Mouse (Mus musculus): Measurements from ENCODE around the gene Hcrt. TPM values are rescaled to one million over a fixed set of nuclear protein-coding genes. Genes with fewer than 3 reads are reported as not detected.

The Hcrt gene
- polyA plus RNA-seq, 1 experiment from 2014 or later = 0.26 TPM

- 61% methylated on average over 5 of the region's 5 CpGs for WGBS
- H3K36me3 ChIP-seq = peaks cover 32% of the 10 kb centered on the region
Observed at GRCm38 (mm10) chr11:100724919-100725512, 37.7 kb downstream of the Hcrt start.

GRCm38 (mm10) chr11:100722493-100723028, 40.2 kb downstream of the Hcrt start:
- Histone ChIP-seq H3K27ac (replicated peaks) (no peak overlapping the region), H3K36me3 (peaks cover 33% of the 10 kb centered on the region), H3K4me1 (peaks cover 27% of the 10 kb centered on the region), H3K4me3 (no peak overlapping the region), H3K9me3 (replicated peaks) (no peaks in the 10 kb centered on the region), H3K27me3 (ENCODE audit: low read depth, poor library complexity, severe bottlenecking) (no peaks in the 10 kb centered on the region)
- 65% methylated on average over 2 of the region's 2 CpGs for whole genome bisulfite sequencing
- no peak for DNase-seq (ENCODE audit: low spot score)

More at GRCm38 (mm10) chr11:100724919-100725512, 37.7 kb downstream of the Hcrt start:
- DNase-seq (ENCODE audit: low spot score) = no peak
- Histone ChIP-seq H3K9me3 (replicated peaks) (no peaks in the 10 kb centered on the region), H3K27me3 (ENCODE audit: low read depth, poor library complexity, severe bottlenecking) (no peaks in the 10 kb centered on the region), H3K4me1 (peaks cover 27% of the 10 kb centered on the region), H3K27ac (replicated peaks) (0 out of 2 replicates have a peak overlapping the region, but pooled peaks have one; percentile 18), H3K4me3 (no peak overlapping the region)

- H3K36me3 ChIP-seq = peaks cover 35% of the 10 kb centered on the region
- H3K27me3 ChIP-seq (ENCODE audit: low read depth, poor library complexity, severe bottlenecking) = no peaks in the 10 kb centered on the region
- DNase-seq (ENCODE audit: low spot score) = no peak
- peaks cover 27% of the 10 kb centered on the region for H3K4me1 ChIP-seq
- peak overlapping the region; percentile 6; the same call in 1 of the 2 replicates for H3K27ac ChIP-seq (replicated peaks)
- H3K4me3 ChIP-seq = no peak overlapping the region
- 71% methylated on average over 8 of the region's 8 CpGs for WGBS
- H3K9me3 ChIP-seq (replicated peaks) = no peaks in the 10 kb centered on the region
Observed at GRCm38 (mm10) chr11:100721776-100722492, 40.8 kb downstream of the Hcrt start.

- WGBS = 71% methylated on average over 4 of the region's 4 CpGs
- Histone ChIP-seq H3K4me1 (peaks cover 27% of the 10 kb centered on the region), H3K36me3 (peaks cover 41% of the 10 kb centered on the region), H3K4me3 (no peak overlapping the region), H3K9me3 (replicated peaks) (no peaks in the 10 kb centered on the region), H3K27ac (replicated peaks) (peak overlapping the region; percentile 35), H3K27me3 (ENCODE audit: low read depth, poor library complexity, severe bottlenecking) (no peaks in the 10 kb centered on the region)
- no peak for DNase-seq (ENCODE audit: low spot score)
Observed at GRCm38 (mm10) chr11:100721254-100721653, 41.5 kb downstream of the Hcrt start.

DNA sequence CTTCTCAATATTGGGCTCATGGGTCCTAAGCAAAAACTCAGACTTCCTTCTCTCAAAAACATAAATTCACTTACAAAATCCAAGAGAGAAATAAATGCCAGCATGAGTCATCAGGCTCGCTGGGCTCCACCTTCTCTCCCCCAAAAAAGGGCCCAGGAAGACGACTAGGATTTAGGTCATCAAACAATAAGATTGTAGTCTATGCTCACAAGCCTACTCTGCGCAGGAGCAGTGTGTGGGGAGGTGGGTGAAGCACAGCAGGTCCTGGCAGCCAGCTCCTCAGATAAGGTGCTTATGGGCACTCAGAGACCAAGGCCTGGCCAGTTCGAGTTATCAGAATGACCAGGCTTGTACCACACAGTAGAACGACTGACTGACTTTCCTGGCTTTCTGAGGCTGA, 42.4 kb downstream of the Hcrt start:
- no peak for DNase-seq (ENCODE audit: low spot score)
- 83% methylated on average over 5 of the region's 5 CpGs for WGBS
- Histone ChIP-seq H3K9me3 (replicated peaks) (no peaks in the 10 kb centered on the region), H3K4me3 (no peak overlapping the region), H3K36me3 (peaks cover 50% of the 10 kb centered on the region), H3K4me1 (peaks cover 30% of the 10 kb centered on the region), H3K27ac (replicated peaks) (peak overlapping the region; percentile 35; the same call in 1 of the 2 replicates), H3K27me3 (ENCODE audit: low read depth, poor library complexity, severe bottlenecking) (no peaks in the 10 kb centered on the region)

- H3K9me3 ChIP-seq (replicated peaks) = no peaks in the 10 kb centered on the region
- no peak overlapping the region for H3K4me3 ChIP-seq
- H3K36me3 ChIP-seq = peaks cover 53% of the 10 kb centered on the region
- no peak for DNase-seq (ENCODE audit: low spot score)
- peaks cover 34% of the 10 kb centered on the region for H3K4me1 ChIP-seq
- H3K27ac ChIP-seq (replicated peaks) = no peak overlapping the region
- H3K27me3 ChIP-seq (ENCODE audit: low read depth, poor library complexity, severe bottlenecking) = no peaks in the 10 kb centered on the region
- 89% methylated on average over 11 of the region's 11 CpGs for WGBS
Observed at GRCm38 (mm10) chr11:100719893-100720292, 42.8 kb downstream of the Hcrt start.

DNA sequence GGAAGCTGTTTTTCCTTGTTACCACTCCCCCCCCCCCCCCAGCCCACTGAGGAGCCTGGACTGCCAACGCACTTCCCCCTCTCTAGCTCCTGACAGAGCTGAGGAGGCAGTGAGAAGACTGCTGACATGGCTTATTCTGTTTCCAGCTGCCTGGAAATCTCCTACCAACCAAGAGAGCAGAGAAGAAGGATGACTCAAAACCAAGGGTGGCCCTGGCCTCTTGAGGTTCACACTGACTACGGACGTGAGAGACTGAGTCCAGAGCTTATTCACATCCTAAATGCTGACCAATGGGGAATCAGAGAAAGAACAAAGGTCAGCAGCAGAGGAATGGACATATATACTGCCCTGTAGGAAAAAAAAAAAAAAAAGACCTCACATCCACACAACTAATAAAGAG, 43.4 kb downstream of the Hcrt start:
- no peaks in the 10 kb centered on the region for H3K9me3 ChIP-seq (replicated peaks)
- H3K4me3 ChIP-seq = no peak overlapping the region
- peaks cover 37% of the 10 kb centered on the region for H3K4me1 ChIP-seq
- peaks cover 54% of the 10 kb centered on the region for H3K36me3 ChIP-seq
- DNase-seq (ENCODE audit: low spot score) = no peak
- H3K27me3 ChIP-seq (ENCODE audit: low read depth, poor library complexity, severe bottlenecking) = no peaks in the 10 kb centered on the region
- WGBS = 89% methylated on average over 3 of the region's 3 CpGs
- no peak overlapping the region for H3K27ac ChIP-seq (replicated peaks)

DNA sequence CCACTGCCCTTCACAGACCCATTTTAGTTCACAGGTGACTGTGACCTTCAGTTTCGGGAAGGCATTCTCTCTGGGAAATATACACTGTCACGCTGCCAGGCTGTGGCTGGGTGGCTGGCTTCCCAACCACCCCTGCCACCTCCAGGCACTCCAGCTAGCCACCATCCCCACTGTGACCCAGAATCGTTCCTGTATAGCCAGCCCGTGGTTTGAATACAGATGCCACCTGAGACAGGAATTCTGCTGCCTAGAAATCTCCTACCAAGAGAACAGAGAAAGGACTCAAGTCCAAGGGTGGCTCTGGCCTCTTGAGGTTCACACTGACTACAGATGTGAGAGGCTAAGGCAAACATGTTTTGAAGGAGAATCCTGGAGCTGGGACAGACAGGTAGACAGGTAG, 43.9 kb downstream of the Hcrt start:
- peaks cover 54% of the 10 kb centered on the region for H3K36me3 ChIP-seq
- 95% methylated on average over 4 of the region's 4 CpGs for WGBS
- H3K4me3 ChIP-seq = no peak overlapping the region

GRCm38 (mm10) chr11:100718462-100718861, 44.3 kb downstream of the Hcrt start:
- Histone ChIP-seq H3K4me3 (no peak overlapping the region), H3K27ac (replicated peaks) (no peak overlapping the region), H3K27me3 (ENCODE audit: low read depth, poor library complexity, severe bottlenecking) (no peaks in the 10 kb centered on the region), H3K9me3 (replicated peaks) (no peaks in the 10 kb centered on the region), H3K36me3 (peaks cover 54% of the 10 kb centered on the region), H3K4me1 (peaks cover 45% of the 10 kb centered on the region)
- DNase-seq (ENCODE audit: low spot score) = no peak
- 94% methylated on average over 7 of the region's 7 CpGs for WGBS

More for the DNA sequence above, 43.9 kb downstream of the Hcrt start:
- Histone ChIP-seq H3K27ac (replicated peaks) (no peak overlapping the region), H3K4me1 (peaks cover 41% of the 10 kb centered on the region), H3K9me3 (replicated peaks) (no peaks in the 10 kb centered on the region), H3K27me3 (ENCODE audit: low read depth, poor library complexity, severe bottlenecking) (no peaks in the 10 kb centered on the region)
- no peak for DNase-seq (ENCODE audit: low spot score)

DNA sequence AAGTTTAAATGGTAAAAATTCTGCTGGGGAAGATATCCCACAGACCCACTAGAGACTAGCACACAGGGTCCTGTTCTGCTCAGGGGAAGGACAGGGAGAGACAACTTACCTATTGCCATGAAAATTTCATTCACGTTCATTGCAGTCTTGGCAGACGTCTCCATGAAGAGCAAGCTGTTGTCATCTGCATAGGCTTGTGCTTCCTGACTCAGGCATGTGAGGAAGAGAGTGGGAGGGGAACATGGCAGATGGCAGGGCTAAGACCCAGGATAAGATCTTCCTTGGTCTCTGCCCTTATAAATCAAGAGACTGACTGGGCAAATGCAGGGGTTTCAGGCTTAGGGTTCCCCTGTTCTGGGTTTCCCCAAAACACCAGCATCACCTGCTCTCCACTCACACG, 46.1 kb downstream of the Hcrt start:
- no peaks in the 10 kb centered on the region for H3K27me3 ChIP-seq (ENCODE audit: low read depth, poor library complexity, severe bottlenecking)
- 89% methylated on average over 3 of the region's 3 CpGs for WGBS
- DNase-seq (ENCODE audit: low spot score) = no peak
- H3K4me3 ChIP-seq = no peak overlapping the region
- H3K36me3 ChIP-seq = peaks cover 54% of the 10 kb centered on the region
- H3K4me1 ChIP-seq = peaks cover 52% of the 10 kb centered on the region
- no peaks in the 10 kb centered on the region for H3K9me3 ChIP-seq (replicated peaks)
- no peak overlapping the region for H3K27ac ChIP-seq (replicated peaks)

GRCm38 (mm10) chr11:100714948-100715347, 47.8 kb downstream of the Hcrt start:
- no peaks in the 10 kb centered on the region for H3K27me3 ChIP-seq (ENCODE audit: low read depth, poor library complexity, severe bottlenecking)
- H3K4me3 ChIP-seq = no peak overlapping the region
- no peak overlapping the region for H3K27ac ChIP-seq (replicated peaks)
- no peak for DNase-seq (ENCODE audit: low spot score)
- H3K9me3 ChIP-seq (replicated peaks) = no peaks in the 10 kb centered on the region
- H3K4me1 ChIP-seq = peaks cover 50% of the 10 kb centered on the region
- WGBS = 85% methylated on average over 6 of the region's 6 CpGs
- peaks cover 61% of the 10 kb centered on the region for H3K36me3 ChIP-seq

- peak; percentile 68 for DNase-seq (ENCODE audit: low spot score)
- Histone ChIP-seq H3K4me1 (peaks cover 50% of the 10 kb centered on the region), H3K27me3 (ENCODE audit: low read depth, poor library complexity, severe bottlenecking) (no peaks in the 10 kb centered on the region), H3K36me3 (peaks cover 61% of the 10 kb centered on the region), H3K27ac (replicated peaks) (peak overlapping the region; percentile 98), H3K4me3 (peak overlapping the region; percentile 42), H3K9me3 (replicated peaks) (no peaks in the 10 kb centered on the region)
- WGBS = 46% methylated on average over 6 of the region's 6 CpGs
Observed at GRCm38 (mm10) chr11:100714534-100714915, 48.2 kb downstream of the Hcrt start.

Data from midbrain, embryonic 10.5 days (tissue).